Mouse (Mus musculus) E14TG2a.4 (cell line): Measurements from ENCODE around the gene Pcca.

Experiments used
- CTCF ChIP-seq: conservative IDR thresholded peaks from 2 replicates; pipeline ENCODE4 v1.5.1; 2014; ENCODE audit warnings: low read length
- NANOG ChIP-seq: IDR thresholded peaks from 2 replicates; pipeline ENCODE4 v1.6.1; 2014; ENCODE audit warnings: borderline replicate concordance, low read length, mixed read lengths
- POU5F1 ChIP-seq: IDR thresholded peaks from 2 replicates; pipeline ENCODE4 v1.6.1; 2014; ENCODE audit warnings: low read length, borderline replicate concordance

DNA sequence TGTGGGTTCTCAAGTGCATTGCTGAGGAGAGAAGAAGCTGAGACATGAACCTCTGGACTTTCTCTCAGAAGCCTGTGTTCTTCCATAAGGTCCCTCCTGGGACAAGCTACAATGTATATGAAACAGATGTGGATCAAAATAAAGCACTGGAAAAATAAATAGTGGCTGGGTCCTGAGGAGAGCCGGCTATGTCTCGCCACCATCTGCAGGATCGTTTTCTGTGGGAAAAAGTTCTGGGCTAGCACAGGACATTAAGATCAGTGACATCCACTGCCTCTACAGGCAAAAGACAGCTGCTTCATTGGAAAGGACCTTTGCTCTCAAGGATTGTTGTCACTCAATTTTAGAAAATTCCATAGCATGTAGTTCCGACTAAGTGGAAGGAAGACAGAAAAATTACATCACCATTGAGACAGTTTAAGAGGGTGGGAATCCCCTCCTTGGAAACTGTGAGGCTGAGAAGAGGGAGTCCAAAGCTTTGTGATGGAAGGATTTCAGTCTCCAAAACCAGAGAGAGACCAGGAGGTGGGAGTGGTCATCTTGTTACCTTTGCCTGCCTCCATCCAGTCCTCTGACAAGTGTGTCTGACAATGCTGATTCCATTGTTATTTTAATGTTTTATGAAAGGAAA is 196.9 kb downstream of the Pcca start:
- TF ChIP-seq CTCF (no peak), NANOG (no peak), POU5F1 (no peak)
